Mouse (Mus musculus): ENCODE data around the gene Prkg1. TPM values are rescaled to one million over a fixed set of nuclear protein-coding genes. Genes with fewer than 3 reads are reported as not detected.

The Prkg1 gene
- total and polyA plus RNA-seq, 3 experiments = not detected

DNA sequence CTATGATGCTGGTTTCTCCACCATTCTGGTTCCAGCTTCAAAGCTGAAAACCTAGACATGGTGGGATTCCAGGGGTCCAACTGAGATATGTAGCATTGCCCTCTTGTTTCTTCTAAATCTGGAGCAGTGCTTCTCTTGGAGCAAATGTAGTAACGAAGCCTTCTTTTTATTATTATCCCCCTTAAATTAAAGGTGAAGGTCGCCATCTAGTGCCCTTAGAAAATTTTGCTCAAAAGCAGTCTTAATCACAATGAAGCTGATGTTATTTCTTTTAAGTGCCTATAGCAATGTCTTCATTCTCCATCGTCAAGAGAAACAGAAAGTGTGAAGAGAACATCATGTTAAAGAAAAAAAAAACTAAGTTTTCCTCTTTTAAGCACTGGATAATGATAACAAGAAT lies 2.2 kb upstream of the Prkg1 start:
- H3K4me1 ChIP-seq (ENCODE audit: control insufficient read depth in 1 of 2, insufficient read depth in 2 of 2, low read length in 2 of 2) = no peaks in the 10 kb centered on the region
- no peaks in the 10 kb centered on the region for H3K9me3 ChIP-seq (replicated peaks; ENCODE audit: insufficient read depth, low read length)
- TF ChIP-seq CTCF (IDR thresholded peaks at IDR 0.05 in 2 of 3, conservative IDR thresholded peaks at IDR 0.05 in 1 of 3; ENCODE audit: control insufficient read depth in 1 of 3, insufficient read depth in 1 of 3, low read depth in 2 of 3, low read length in 3 of 3, poor library complexity in 1 of 3, severe bottlenecking in 1 of 3) = peak in 1 of 3 experiments; percentile 61; a peak in 3 of 6 replicates
- peak; percentile 63 for TF ChIP-seq RAD21 (IDR thresholded peaks at IDR 0.05; ENCODE audit: low read depth, low read length)
- no peak for TF ChIP-seq MYC (IDR thresholded peaks at IDR 0.05; ENCODE audit: low read depth, low read length)
- peak; percentile 42; the same call in 1 of the 2 replicates for TF ChIP-seq ZC3H11A (IDR thresholded peaks at IDR 0.05; ENCODE audit: low read depth, low read length)
- TF ChIP-seq SMC3 (IDR thresholded peaks at IDR 0.05; ENCODE audit: low read depth, low read length) = peak; percentile 40
- no peak overlapping the region for H3K27ac ChIP-seq (ENCODE audit: control insufficient read depth, low read depth, low read length)
- peak; percentile 46 for DNase-seq (ENCODE audit: low read depth, low spot score)
- H3K27me3 ChIP-seq (ENCODE audit: control insufficient read depth in 1 of 2, insufficient read depth in 2 of 2, low read length in 2 of 2) = no peaks in the 10 kb centered on the region
- no peaks in the 10 kb centered on the region for H3K79me2 ChIP-seq (ENCODE audit: control insufficient read depth, insufficient read depth, low read length, poor library complexity)
- no peaks in the 10 kb centered on the region for H3K36me3 ChIP-seq (ENCODE audit: control insufficient read depth in 1 of 2, insufficient read depth in 2 of 2, low read length in 2 of 2)
- H3K9ac ChIP-seq (ENCODE audit: control insufficient read depth, low read depth, low read length, poor library complexity, severe bottlenecking) = no peak overlapping the region
- H3K4me3 ChIP-seq (ENCODE audit: control insufficient read depth in 1 of 2, insufficient read depth in 1 of 2, low read depth in 2 of 2, low read length in 2 of 2) = no peak overlapping the region

DNA sequence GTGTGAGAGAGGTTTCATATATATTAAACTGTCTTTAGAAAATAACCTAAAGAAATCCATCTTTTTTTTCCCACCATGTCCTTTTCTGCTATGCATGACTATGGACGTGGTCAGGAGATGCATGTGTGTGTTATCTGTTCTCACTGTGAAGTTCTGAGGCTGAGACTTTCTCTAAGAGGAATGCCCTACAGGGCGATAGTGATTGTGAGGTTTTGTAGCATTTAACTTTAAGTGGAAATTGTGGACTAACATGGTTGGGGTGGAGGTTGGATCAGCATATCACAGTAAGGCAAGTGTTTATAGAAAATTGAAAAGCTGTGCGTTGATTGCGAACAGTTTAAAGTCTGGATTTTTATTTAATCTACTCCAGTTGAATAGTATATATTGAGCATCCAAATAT lies 618 bp upstream of the Prkg1 start:
- no peaks in the 10 kb centered on the region for H3K27me3 ChIP-seq (ENCODE audit: control insufficient read depth in 1 of 2, insufficient read depth in 2 of 2, low read length in 2 of 2)
- no peaks in the 10 kb centered on the region for H3K9me3 ChIP-seq (replicated peaks; ENCODE audit: insufficient read depth, low read length)
- no peak overlapping the region for H3K27ac ChIP-seq (ENCODE audit: control insufficient read depth, low read depth, low read length)
- TF ChIP-seq KAT2A (conservative IDR thresholded peaks at IDR 0.05; ENCODE audit: low read depth, low read length) (no peak), POLR2A (IDR thresholded peaks at IDR 0.05; ENCODE audit: control insufficient read depth in 1 of 2, insufficient read depth in 1 of 2, low read depth in 1 of 2, low read length in 2 of 2, poor library complexity in 1 of 2) (no peak), TBP (IDR thresholded peaks at IDR 0.05; ENCODE audit: low read depth, low read length) (no peak)
- no peak overlapping the region for H3K4me3 ChIP-seq (ENCODE audit: control insufficient read depth in 1 of 2, insufficient read depth in 1 of 2, low read depth in 2 of 2, low read length in 2 of 2)
- H3K9ac ChIP-seq (ENCODE audit: control insufficient read depth, low read depth, low read length, poor library complexity, severe bottlenecking) = no peak overlapping the region
- no peaks in the 10 kb centered on the region for H3K36me3 ChIP-seq (ENCODE audit: control insufficient read depth in 1 of 2, insufficient read depth in 2 of 2, low read length in 2 of 2)
- H3K4me1 ChIP-seq (ENCODE audit: control insufficient read depth in 1 of 2, insufficient read depth in 2 of 2, low read length in 2 of 2) = no peaks in the 10 kb centered on the region
- no peak for DNase-seq (ENCODE audit: low read depth, low spot score)
- H3K79me2 ChIP-seq (ENCODE audit: control insufficient read depth, insufficient read depth, low read length, poor library complexity) = no peaks in the 10 kb centered on the region

DNA sequence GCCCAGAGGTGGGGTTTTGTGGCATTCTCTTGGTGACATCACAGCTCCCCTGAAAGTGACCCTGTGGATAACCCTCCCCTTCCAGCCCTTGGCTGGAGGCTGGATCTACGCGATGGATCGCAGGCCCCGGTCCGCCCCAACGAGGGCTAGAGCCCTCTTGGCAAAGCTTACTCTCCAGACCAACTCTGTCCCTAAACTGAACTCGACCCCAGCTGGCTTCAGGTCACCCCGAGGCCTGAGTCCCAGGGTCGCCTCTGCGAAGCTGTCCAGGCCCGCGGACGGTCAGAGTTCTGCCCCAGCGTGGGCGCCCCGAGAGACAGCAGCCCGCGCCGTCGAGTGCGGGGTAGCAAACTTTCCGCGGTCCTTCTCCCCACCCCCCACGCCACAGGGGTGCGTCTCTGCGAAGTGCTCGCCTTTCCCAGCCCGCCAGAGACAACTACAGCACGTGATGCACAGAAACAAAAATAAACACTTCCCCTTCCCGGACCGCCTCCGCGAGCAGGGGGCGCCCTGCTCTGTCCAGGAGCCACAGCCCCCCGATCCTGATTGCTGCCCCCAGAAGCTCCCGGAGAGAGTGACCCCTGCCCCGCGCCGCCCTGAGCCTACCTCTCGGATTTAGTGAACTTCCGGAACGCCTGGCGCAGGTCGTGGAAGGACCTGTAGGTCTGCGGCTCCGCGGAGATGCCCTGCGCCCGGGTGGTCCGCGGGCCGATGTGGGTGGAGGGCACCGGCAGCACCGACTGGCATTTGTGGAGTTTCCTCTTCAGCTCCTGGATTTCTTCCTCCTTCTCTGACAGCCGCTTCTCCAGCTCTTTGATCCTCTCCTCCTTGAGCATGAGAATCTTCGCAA lies 657 bp downstream of the Prkg1 start:
- no peaks in the 10 kb centered on the region for H3K36me3 ChIP-seq (ENCODE audit: control insufficient read depth in 1 of 2, insufficient read depth in 2 of 2, low read length in 2 of 2)
- TF ChIP-seq RCOR1 (IDR thresholded peaks at IDR 0.05; ENCODE audit: low read depth, low read length) (no peak), RAD21 (IDR thresholded peaks at IDR 0.05; ENCODE audit: low read depth, low read length) (no peak), SIN3A (IDR thresholded peaks at IDR 0.05; ENCODE audit: low read length) (no peak), JUND (IDR thresholded peaks at IDR 0.05; ENCODE audit: low read depth, low read length) (no peak), SMC3 (IDR thresholded peaks at IDR 0.05; ENCODE audit: low read depth, low read length) (no peak), ZMIZ1 (IDR thresholded peaks at IDR 0.05; ENCODE audit: low read depth, low read length) (no peak)
- no peak for DNase-seq (ENCODE audit: low read depth, low spot score)
- no peak overlapping the region for H3K4me3 ChIP-seq (ENCODE audit: control insufficient read depth in 1 of 2, insufficient read depth in 1 of 2, low read depth in 2 of 2, low read length in 2 of 2)
- H3K9ac ChIP-seq (ENCODE audit: control insufficient read depth, low read depth, low read length, poor library complexity, severe bottlenecking) = no peak overlapping the region
- H3K27ac ChIP-seq (ENCODE audit: control insufficient read depth, low read depth, low read length) = no peak overlapping the region
- H3K27me3 ChIP-seq (ENCODE audit: control insufficient read depth in 1 of 2, insufficient read depth in 2 of 2, low read length in 2 of 2) = no peaks in the 10 kb centered on the region
- no peaks in the 10 kb centered on the region for H3K9me3 ChIP-seq (replicated peaks; ENCODE audit: insufficient read depth, low read length)
- no peaks in the 10 kb centered on the region for H3K79me2 ChIP-seq (ENCODE audit: control insufficient read depth, insufficient read depth, low read length, poor library complexity)
- no peaks in the 10 kb centered on the region for H3K4me1 ChIP-seq (ENCODE audit: control insufficient read depth in 1 of 2, insufficient read depth in 2 of 2, low read length in 2 of 2)

All from MEL (cell line).